Mouse (Mus musculus) stomach, embryonic 14.5 days (tissue): Measurements from ENCODE around the gene Aif1l. TPM values are rescaled to one million over a fixed set of nuclear protein-coding genes. Genes with fewer than 3 reads are reported as not detected.

ENCODE experiments used
- ATAC-seq: fragments of 200-750 bp; cut with Nextera tagmentation; 2 replicates; pipeline ENCODE4 v1.8.0; 2017; ENCODE audit warnings: low read depth, moderate TSS enrichment; ENCODE audit not compliant: insufficient number of reproducible peaks, insufficient read depth, low FRiP score
- H3K27ac ChIP-seq: fragments of 300-500 bp; sonication (generic); 2 replicates; pipeline ENCODE4 v1.5.1; 2014; ENCODE audit warnings: mild to moderate bottlenecking, low read length, moderate library complexity, mixed read lengths
- H3K27me3 ChIP-seq: fragments of 300-500 bp; sonication (generic); 2 replicates; pipeline ENCODE4 v1.6.1; 2014; ENCODE audit warnings: low read length, control low read depth, mixed read lengths; ENCODE audit not compliant: control insufficient read depth, insufficient read depth
- H3K36me3 ChIP-seq: fragments of 300-500 bp; sonication (generic); 2 replicates; pipeline ENCODE4 v1.6.1; 2014; ENCODE audit warnings: mild to moderate bottlenecking, control low read depth, low read length, moderate library complexity, mixed read lengths; ENCODE audit not compliant: control insufficient read depth, insufficient read depth
- H3K4me1 ChIP-seq: fragments of 300-500 bp; sonication (generic); 2 replicates; pipeline ENCODE4 v1.6.1; 2014; ENCODE audit warnings: low read length, control low read depth, mixed read lengths; ENCODE audit not compliant: control insufficient read depth, insufficient read depth
- H3K4me2 ChIP-seq: fragments of 300-500 bp; sonication (generic); replicated peaks from 2 replicates; pipeline ENCODE4 v1.6.1; 2014; ENCODE audit warnings: low read depth, low read length, control low read depth
- H3K4me3 ChIP-seq: fragments of 300-500 bp; sonication (generic); 2 replicates; pipeline ENCODE4 v1.5.1; 2014; ENCODE audit warnings: low read depth, low read length, control low read depth
- H3K9ac ChIP-seq: fragments of 300-500 bp; sonication (generic); replicated peaks from 2 replicates; pipeline ENCODE4 v1.6.1; 2014; ENCODE audit warnings: low read depth, mild to moderate bottlenecking, control low read depth, low read length, moderate library complexity, mixed read lengths
- H3K9me3 ChIP-seq: fragments of 300-500 bp; sonication (generic); 2 replicates; pipeline ENCODE4 v1.6.1; 2016; ENCODE audit warnings: low read depth, low read length, control low read depth; ENCODE audit not compliant: control insufficient read depth
- WGBS: fragments of 180-500 bp; shearing (Covaris S2); extraction: QIAGEN DNeasy Blood & Tissue Kit; methylation state at CpG from one replicate; pipeline ENCODE4 v1.1.7; 2014; 5-methylcytosine and 5-hydroxymethylcytosine counted together
- polyA plus RNA-seq: library from polyadenylated mRNA; unstranded; fragments of >200 nt; fragmentation: Nextera tagmentation; extraction: Ambion mirVana; gene quantifications from 2 replicates; pipeline ENCODE4 v1.2.1, GENCODE M21; 2014

Aif1l gene
- polyA plus RNA-seq, 1 experiment from 2014 or later = 18.2 TPM

DNA sequence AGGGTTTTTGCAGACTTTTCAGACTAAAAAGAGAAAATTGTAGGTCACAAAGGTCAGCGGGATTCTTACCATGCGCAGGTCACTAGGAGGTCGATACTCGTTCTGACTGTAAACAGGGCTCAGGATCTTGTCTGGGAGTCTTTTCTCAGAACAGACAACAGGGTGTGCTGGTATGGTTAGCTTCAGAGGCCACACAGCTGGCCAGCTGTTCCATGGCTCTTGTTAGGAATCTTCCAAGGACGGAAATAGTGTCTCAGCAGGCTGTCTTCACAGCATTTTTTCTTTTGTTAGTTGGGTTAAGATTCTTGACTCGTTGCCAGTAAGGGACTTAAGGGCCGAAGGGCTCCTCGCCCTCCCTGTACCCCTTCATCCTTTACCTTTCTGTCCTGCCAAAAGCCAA, 16.9 kb downstream of the Aif1l start:
- H3K9me3 ChIP-seq = no peaks in the 10 kb centered on the region
- WGBS = 70% methylated on average over 8 of the region's 8 CpGs

GRCm38 (mm10) chr2:31972589-31972988, 22.6 kb downstream of the Aif1l start:
- Histone ChIP-seq H3K4me2 (no peak overlapping the region), H3K36me3 (peaks cover 13% of the 10 kb centered on the region), H3K4me3 (no peak overlapping the region), H3K9me3 (no peaks in the 10 kb centered on the region), H3K4me1 (peaks cover 4% of the 10 kb centered on the region; the same call in 1 of the 2 replicates), H3K27ac (no peak overlapping the region), H3K27me3 (no peaks in the 10 kb centered on the region), H3K9ac (no peak overlapping the region)
- WGBS = 89% methylated on average over 4 of the region's 4 CpGs
- no peak for ATAC-seq

More for the DNA sequence above, 16.9 kb downstream of the Aif1l start:
- Histone ChIP-seq H3K9ac (no peak overlapping the region), H3K36me3 (no peaks in the 10 kb centered on the region; the same call in 1 of the 2 replicates), H3K4me3 (no peak overlapping the region), H3K27me3 (no peaks in the 10 kb centered on the region), H3K27ac (no peak overlapping the region), H3K4me1 (no peaks in the 10 kb centered on the region), H3K4me2 (no peak overlapping the region)
- ATAC-seq = no peak

- peaks cover 26% of the 10 kb centered on the region for H3K36me3 ChIP-seq
These were observed 24.3 kb downstream of the Aif1l start, which contains the start of gene Nup214 for GRCm38 (mm10) chr2:31974141-31974808. TSS of gene Nup214 (plus strand) at chr2:31974436.

DNA sequence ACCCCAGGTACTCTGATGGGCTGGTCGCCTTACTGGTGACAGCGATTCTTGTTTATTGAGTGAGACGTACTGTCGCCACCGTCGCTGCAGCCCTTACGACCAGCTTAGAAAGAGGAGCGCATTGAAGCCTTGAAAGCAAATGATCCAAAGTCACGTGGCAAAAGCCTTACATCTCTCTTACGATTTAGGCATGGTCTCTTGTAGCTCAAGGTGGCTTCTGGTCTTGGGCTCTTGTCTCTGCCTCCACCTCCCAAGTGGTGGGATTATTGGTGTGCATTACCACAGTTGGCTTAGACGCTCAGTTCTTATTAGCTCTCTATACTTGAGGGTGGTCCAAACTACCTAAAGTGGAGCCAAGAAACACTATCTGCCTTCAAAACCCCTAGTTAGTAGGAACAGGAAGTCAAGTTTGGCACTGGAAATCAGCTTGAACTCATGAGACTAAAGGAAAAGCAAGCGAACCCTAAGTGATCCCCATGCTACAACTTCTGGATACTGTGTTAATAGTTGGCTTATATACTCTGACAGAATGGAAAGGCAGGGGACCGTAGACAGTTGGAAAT, 25.0 kb downstream of the Aif1l start:
- H3K27ac ChIP-seq = peak overlapping the region; percentile 59; the same call in 1 of the 2 replicates
- ATAC-seq = no peak
- H3K4me1 ChIP-seq = peaks cover 4% of the 10 kb centered on the region; the same call in 1 of the 2 replicates
- H3K9ac ChIP-seq = peak overlapping the region; percentile 90
- peak overlapping the region; percentile 74 for H3K4me3 ChIP-seq
- no peaks in the 10 kb centered on the region for H3K9me3 ChIP-seq
- H3K4me2 ChIP-seq = peak overlapping the region; percentile 86
- no peaks in the 10 kb centered on the region for H3K27me3 ChIP-seq
- 9% methylated on average over 13 of the region's 13 CpGs for WGBS
- H3K36me3 ChIP-seq = peaks cover 30% of the 10 kb centered on the region

More at GRCm38 (mm10) chr2:31974141-31974808, 24.3 kb downstream of the Aif1l start, which contains the start of gene Nup214:
- Histone ChIP-seq H3K27me3 (no peaks in the 10 kb centered on the region), H3K4me1 (peaks cover 4% of the 10 kb centered on the region; the same call in 1 of the 2 replicates), H3K4me3 (peak within 1 kb of the TSS; percentile 74), H3K9me3 (no peaks in the 10 kb centered on the region), H3K4me2 (peak within 1 kb of the TSS; percentile 86), H3K27ac (peak within 1 kb of the TSS; percentile 71; the same call in 1 of the 2 replicates), H3K9ac (peak within 1 kb of the TSS; percentile 90)
- WGBS = under 1% methylated on average over 60 of the region's 60 CpGs
- peak; percentile 100 for ATAC-seq

DNA sequence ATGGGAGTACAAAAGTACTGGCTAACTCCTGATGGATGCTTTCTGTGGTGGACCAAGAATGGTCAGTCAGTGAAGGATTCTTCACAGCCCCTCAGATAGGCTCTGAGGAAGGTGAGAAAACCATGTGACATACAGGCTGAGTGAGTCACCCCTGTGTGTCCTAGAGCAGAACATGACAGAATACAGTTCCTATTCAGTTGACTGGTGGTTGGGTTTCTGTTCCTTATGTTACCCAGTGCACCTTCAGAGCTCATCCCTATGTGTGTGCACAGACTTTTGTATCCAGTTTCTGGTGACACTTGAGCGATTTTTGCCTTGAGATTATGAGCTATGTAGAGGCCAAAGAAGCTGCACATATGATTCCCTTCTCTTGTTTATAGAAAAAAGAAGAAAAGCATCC, 37.8 kb downstream of the Aif1l start:
- Histone ChIP-seq H3K27me3 (no peaks in the 10 kb centered on the region), H3K9me3 (no peaks in the 10 kb centered on the region), H3K4me2 (no peak overlapping the region), H3K4me1 (no peaks in the 10 kb centered on the region), H3K27ac (no peak overlapping the region), H3K36me3 (peaks cover 85% of the 10 kb centered on the region), H3K9ac (no peak overlapping the region), H3K4me3 (no peak overlapping the region)
- 91% methylated on average over 1 of the region's 1 CpGs for WGBS
- ATAC-seq = no peak

- 93% methylated on average over 4 of the region's 4 CpGs for WGBS
- no peak overlapping the region for H3K9ac ChIP-seq
- H3K27me3 ChIP-seq = no peaks in the 10 kb centered on the region
- H3K36me3 ChIP-seq = peaks cover 86% of the 10 kb centered on the region
- no peaks in the 10 kb centered on the region for H3K4me1 ChIP-seq
- no peak overlapping the region for H3K4me2 ChIP-seq
- H3K27ac ChIP-seq = no peak overlapping the region
- no peak overlapping the region for H3K4me3 ChIP-seq
- no peaks in the 10 kb centered on the region for H3K9me3 ChIP-seq
- no peak for ATAC-seq
These were observed 41.0 kb downstream of the Aif1l start for GRCm38 (mm10) chr2:31990961-31991360.

DNA sequence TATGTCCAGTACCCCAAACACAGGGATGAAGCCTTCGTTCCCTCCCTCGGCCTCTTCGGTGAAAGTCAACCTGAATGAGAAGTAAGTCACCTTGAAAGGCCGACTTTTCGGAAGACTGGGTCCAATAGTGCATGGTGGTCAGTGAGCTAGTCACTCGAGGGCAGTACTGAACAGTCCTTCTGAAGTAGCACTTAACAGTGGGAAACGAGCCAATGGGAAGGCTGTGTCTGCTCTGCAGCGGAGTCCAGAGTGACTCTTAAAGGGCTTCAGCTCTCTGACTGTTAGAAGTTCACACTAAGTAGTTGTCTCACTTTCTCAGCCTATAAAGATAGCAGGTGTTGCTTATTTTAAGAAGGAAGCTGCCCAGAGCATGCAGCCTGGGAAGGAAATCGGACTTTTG, 45.0 kb downstream of the Aif1l start:
- H3K4me3 ChIP-seq = no peak overlapping the region
- no peaks in the 10 kb centered on the region for H3K4me1 ChIP-seq
- H3K9me3 ChIP-seq = no peaks in the 10 kb centered on the region
- no peak overlapping the region for H3K4me2 ChIP-seq
- 90% methylated on average over 9 of the region's 9 CpGs for WGBS
- ATAC-seq = no peak
- H3K36me3 ChIP-seq = peaks cover 91% of the 10 kb centered on the region
- H3K27me3 ChIP-seq = no peaks in the 10 kb centered on the region
- H3K9ac ChIP-seq = no peak overlapping the region
- H3K27ac ChIP-seq = no peak overlapping the region

GRCm38 (mm10) chr2:31996060-31996459, 46.1 kb downstream of the Aif1l start:
- no peak overlapping the region for H3K4me3 ChIP-seq
- H3K9me3 ChIP-seq = no peaks in the 10 kb centered on the region
- no peaks in the 10 kb centered on the region for H3K4me1 ChIP-seq
- H3K36me3 ChIP-seq = peaks cover 81% of the 10 kb centered on the region
- H3K27ac ChIP-seq = no peak overlapping the region
- WGBS = 95% methylated on average over 13 of the region's 13 CpGs
- H3K9ac ChIP-seq = no peak overlapping the region
- ATAC-seq = no peak
- no peak overlapping the region for H3K4me2 ChIP-seq
- H3K27me3 ChIP-seq = no peaks in the 10 kb centered on the region
